Mouse (Mus musculus) CD4-positive, CD25-positive, alpha-beta regulatory T cell, adult 2 months (primary cell): ENCODE measurements around the gene Prom2.

Experiments used
- DNase-seq: peaks from one replicate; pipeline ENCODE4 v3.0.0-alpha.2; 2012; ENCODE audit warnings: low read depth, low spot score

Gene Prom2

DNA sequence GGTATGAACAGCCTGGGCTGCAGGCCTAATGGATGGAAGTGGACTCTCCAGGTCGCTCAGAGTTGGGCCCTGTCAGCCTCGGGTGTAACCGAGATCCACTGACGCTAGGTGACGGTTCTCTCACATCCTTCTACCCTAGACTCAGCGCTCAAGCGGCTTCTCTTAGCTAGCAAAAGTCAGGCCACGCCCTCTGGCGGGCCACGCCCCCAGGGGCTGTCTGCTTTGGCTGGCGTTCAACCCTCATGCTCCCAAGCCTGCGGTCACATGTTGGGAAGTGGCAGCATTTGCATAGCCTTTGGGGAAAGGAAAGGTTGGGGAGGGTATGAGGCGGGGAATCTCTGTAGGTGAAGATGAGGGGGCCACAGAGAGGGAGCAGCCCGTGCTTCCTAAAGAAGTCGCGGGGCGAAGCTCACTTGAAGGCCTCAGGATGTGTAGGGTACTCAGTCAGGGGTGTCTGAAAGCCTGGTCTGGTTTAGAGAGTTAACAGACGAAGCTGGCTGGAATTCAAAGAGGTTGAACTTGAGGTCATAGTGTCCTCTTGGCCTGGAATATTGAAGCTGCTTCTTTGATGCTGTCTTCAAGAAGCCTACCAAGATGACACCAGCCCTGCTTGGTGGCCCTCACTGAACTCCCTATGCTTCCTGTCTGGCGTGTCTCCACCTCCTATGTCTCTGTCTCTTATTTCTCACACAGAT lies 56.6 kb downstream of the Prom2 start:
- DNase-seq, result peak; percentile 15

DNA sequence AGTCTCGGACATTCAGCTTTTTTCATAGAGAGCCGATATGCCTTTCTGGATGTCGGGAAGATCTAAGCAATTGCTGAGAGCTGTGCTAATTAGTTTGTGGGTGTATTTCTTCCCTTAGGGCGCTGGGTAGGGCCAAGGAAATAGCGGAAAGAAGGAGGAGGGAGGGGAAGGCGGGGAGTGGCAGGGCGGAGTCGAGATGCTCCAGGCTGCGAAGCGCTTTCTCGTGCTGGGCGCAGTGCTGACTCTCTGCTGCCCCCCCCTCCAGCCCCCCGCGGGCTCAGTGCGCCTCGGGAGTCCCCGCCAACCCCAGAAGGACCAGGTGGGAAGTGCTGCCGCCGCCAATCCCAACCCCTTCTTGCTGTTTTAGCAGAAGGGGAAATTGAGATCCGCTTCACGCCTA lies 58.3 kb downstream of the Prom2 start:
- DNase-seq, result no peak

DNA sequence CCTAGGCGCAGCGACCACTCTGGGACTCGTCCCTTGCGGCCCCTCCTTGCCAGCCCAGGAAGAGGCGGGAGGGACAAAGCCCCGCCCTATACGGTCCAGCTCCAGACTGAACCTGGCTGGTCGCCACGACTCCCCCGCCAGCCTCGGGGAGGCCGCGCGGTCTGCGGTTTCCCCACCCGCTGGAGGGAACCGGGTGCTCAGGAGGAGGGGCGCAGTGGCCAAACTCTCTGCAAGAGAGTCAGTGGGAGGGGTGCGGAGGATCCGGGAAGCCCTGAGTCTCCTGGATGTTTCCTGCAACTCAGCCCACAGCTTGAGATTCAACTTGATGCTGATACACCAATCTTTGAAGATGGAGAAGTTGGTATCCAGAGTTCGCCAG lies 58.7 kb downstream of the Prom2 start:
- no peak for DNase-seq

DNA sequence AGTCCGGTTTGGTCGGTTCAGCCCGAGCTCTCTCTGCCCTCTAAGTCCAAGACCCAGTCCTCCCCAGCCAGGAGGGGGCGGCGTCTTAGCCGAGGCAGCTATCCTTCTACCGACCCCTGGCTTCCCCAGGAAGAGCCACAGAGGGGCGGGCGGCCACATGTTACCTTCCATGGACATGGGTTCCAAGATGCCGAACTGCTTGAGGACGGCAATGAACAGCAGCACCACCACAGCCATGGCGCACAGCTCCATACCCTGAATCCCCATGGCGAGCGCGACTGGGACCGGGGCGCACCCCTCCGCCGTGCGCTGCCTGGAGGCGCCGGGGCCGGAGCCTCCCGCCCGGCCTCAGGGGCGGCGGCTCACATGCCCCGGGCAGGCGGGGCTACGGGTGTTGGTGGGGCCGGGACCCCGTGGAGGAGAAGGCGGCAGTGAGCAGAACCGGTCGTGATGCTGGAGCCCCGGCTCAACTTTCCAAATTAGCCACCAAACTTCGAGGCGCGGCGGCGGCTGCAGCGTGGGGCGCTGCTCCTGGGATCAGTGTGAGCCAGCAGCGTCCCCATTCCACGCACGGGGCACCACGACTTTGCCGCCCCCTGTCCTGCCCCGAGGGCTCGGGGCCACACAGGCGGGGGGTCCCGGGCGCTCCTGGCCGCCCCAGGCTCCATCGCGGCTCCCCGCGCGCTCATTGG lies 59.3 kb downstream of the Prom2 start:
- no peak for DNase-seq

DNA sequence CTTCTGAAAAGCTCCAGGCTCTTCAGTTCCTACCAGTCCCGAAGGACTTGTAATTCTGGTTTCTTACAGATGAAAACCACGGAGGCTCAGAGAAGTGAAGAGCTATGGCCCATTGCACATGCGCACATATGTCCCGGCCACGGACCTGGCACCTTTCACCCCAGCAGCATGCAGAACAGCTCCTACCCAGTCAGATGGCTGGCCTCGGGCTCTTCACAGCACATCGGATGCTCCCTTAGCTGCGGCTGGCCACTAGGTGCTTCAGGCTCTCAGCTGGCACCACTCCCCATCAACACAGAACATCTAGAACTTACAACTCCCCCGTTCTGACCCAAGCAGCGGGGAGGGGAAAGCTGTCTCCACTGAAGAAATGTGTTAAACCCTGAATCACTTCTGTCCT lies 61.5 kb downstream of the Prom2 start:
- DNase-seq, result no peak

DNA sequence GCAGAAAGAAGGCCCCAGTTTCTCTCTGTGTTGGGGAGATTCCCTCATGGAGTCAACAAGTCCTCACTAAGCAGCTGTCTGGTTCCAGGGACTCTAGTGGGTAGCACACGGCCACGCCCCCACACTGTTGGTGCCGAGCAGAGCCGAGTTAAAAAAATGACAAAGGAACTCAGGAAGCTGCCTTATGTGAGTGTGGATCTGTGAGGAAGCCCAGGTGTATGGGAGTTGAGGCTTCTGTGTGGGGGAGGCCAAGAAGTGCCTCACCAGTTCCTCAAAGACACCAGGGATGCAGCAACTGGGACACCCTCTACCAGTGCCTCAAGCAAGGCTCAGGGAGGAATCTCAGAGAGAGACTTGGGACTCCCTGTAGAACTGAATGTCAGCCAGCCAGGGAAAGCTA lies 62.1 kb downstream of the Prom2 start:
- no peak for DNase-seq
